Mouse (Mus musculus) myocyte (in vitro differentiated cells): ENCODE data around the gene Mta3.

Source experiments
- MAX ChIP-seq: IDR thresholded peaks from one replicate; pipeline ENCODE4 v1.6.1; 2011; ENCODE audit warnings: low read depth, mild to moderate bottlenecking, control low read depth
- MYOD1 ChIP-seq, 3 experiments: IDR thresholded peaks; one replicate each; pipeline ENCODE4 v1.6.1; 2011; ENCODE audit warnings: control low read depth in 2 of 3, low read depth in 2 of 3, mild to moderate bottlenecking in 2 of 3, moderate library complexity in 1 of 3; ENCODE audit not compliant: insufficient read length in 2 of 3, control insufficient read depth in 1 of 3
- MYOG ChIP-seq, 3 experiments: IDR thresholded peaks; one replicate each; pipeline ENCODE4 v1.6.1; 2011; ENCODE audit warnings: control low read depth in 2 of 3, low read depth in 2 of 3, mild to moderate bottlenecking in 2 of 3; ENCODE audit not compliant: insufficient read length in 2 of 3, control insufficient read depth in 1 of 3, insufficient read depth in 1 of 3
- POLR2A ChIP-seq: IDR thresholded peaks from one replicate; pipeline ENCODE4 v1.6.1; 2011; ENCODE audit warnings: low read depth, mild to moderate bottlenecking, control low read depth, moderate library complexity; ENCODE audit not compliant: insufficient read length
- POLR2AphosphoS2 ChIP-seq: IDR thresholded peaks from one replicate; pipeline ENCODE4 v1.6.1; 2011; ENCODE audit warnings: low read depth, control low read depth; ENCODE audit not compliant: insufficient read length
- USF1 ChIP-seq: IDR thresholded peaks from one replicate; pipeline ENCODE4 v1.6.1; 2011; ENCODE audit warnings: low read depth, mild to moderate bottlenecking, control low read depth, moderate library complexity

GRCm38 (mm10) chr17:83830616-83831292 lies 124.8 kb downstream of the Mta3 start:
- TF ChIP-seq POLR2A (no peak), USF1 (no peak), MYOD1 (IDR thresholded peaks at IDR 0.05; ENCODE audit: control insufficient read depth in 1 of 3, insufficient read length in 2 of 3, low read depth in 2 of 3) (no peak), POLR2AphosphoS2 (no peak), MAX (no peak), MYOG (IDR thresholded peaks at IDR 0.05; ENCODE audit: control insufficient read depth in 1 of 3, insufficient read depth in 1 of 3, insufficient read length in 2 of 3, low read depth in 2 of 3) (no peak)
